ENCODE assay signal across 11 mouse cellular contexts in the genomic region with DNA sequence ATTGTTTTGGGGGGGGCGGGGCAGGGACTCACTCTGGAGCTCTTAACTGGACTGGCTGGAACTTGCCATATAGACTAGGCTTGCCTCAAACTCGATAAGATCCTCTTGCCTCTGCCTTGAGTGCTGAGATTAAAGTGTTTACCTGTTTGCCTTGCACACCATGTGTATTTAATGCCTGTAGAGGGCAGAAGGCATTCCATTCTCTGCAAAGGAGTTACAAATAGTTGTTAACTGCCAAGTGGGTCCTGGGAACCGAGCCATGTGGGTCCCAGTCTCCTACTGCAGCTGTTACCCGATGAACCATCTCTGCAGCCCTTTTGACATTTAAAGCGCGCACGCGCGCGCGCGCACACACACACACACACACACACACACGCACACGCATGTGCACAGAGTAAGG. TPM values are rescaled to one million over a fixed set of nuclear protein-coding genes. Genes with fewer than 3 reads are reported as not detected.
DNase-seq lines count a peak whose midpoint lies in the region; ATAC-seq and TF ChIP-seq lines count a peak whose summit lies in the region.
"Had no signal": no experiment of that assay in that cellular context is flagged by ENCODE, and none has a peak within 500 bp of the region (broad histone marks: within the 10 kb centered on the region; RNA-seq: fewer than 3 reads in every experiment).

No protein-coding gene starts in this region.

- no peak for DNase-seq in heart, postnatal 0 days (ENCODE audit: low spot score)
- DNase-seq in heart, postnatal 25 days (ENCODE audit: low spot score), result no peak
- DNase-seq in forebrain, postnatal 0 days, result no peak
- DNase-seq in liver, embryonic 14.5 days (ENCODE audit: low read depth in 3 of 3, low spot score in 3 of 3), result no peak
- DNase-seq in naive thymus-derived CD4-positive, alpha-beta T cell, adult 2 months (ENCODE audit: low read depth), result peak; percentile 24
- no peak for DNase-seq in left cerebral cortex, adult 9 months (ENCODE audit: low spot score in 2 of 2)
- DNase-seq in adrenal gland, adult 18-20 months (ENCODE audit: low spot score in 2 of 2), result no peak
- DNase-seq: kidney, adult 9 months had no signal

- TF ChIP-seq EP300 in heart, postnatal 0 days (IDR thresholded peaks at IDR 0.05; ENCODE audit: low read depth), result no peak
- no peak for TF ChIP-seq EP300 in liver, embryonic 14.5 days (IDR thresholded peaks at IDR 0.05; ENCODE audit: low read depth)

- no peak overlapping the region for H3K27ac ChIP-seq in heart, postnatal 0 days (ENCODE audit: low read depth)
- no peak overlapping the region for H3K27ac ChIP-seq in forebrain, postnatal 0 days (ENCODE audit: low read depth, low read length)
- H3K27ac ChIP-seq in liver, embryonic 14.5 days, result no peak overlapping the region

- ATAC-seq in heart, postnatal 0 days (ENCODE audit: insufficient read depth, low read depth), result no peak
- no peak for ATAC-seq in forebrain, postnatal 0 days
- no peak for ATAC-seq in liver, embryonic 14.5 days (ENCODE audit: insufficient read depth)
- no peak for ATAC-seq in activated CD4-positive, CD25-positive, alpha-beta regulatory T cell, adult 4 months

- no peaks in the 10 kb centered on the region for H3K9me3 ChIP-seq in heart, postnatal 0 days (replicated peaks; ENCODE audit: control insufficient read depth, low read length)
- no peaks in the 10 kb centered on the region for H3K9me3 ChIP-seq in forebrain, postnatal 0 days (ENCODE audit: low read length)
- no peaks in the 10 kb centered on the region for H3K9me3 ChIP-seq in liver, embryonic 14.5 days (ENCODE audit: control insufficient read depth, low read length)

- WGBS in heart, postnatal 0 days, result 86% methylated on average over 14 of the region's 14 CpGs
- WGBS in forebrain, postnatal 0 days, result 90% methylated on average over 14 of the region's 14 CpGs
- WGBS in liver, embryonic 14.5 days (ENCODE audit: insufficient replicate concordance), result 88% methylated on average over 14 of the region's 14 CpGs

- no peak for TF ChIP-seq CTCF in heart, postnatal 0 days (IDR thresholded peaks at IDR 0.05; ENCODE audit: low read depth)
- no peak for TF ChIP-seq CTCF in forebrain, postnatal 0 days (IDR thresholded peaks at IDR 0.05; ENCODE audit: low read depth)
- no peak for TF ChIP-seq CTCF in liver, embryonic 14.5 days (IDR thresholded peaks at IDR 0.05; ENCODE audit: low read depth)

- peaks cover 17% of the 10 kb centered on the region for H3K4me1 ChIP-seq in heart, postnatal 0 days (ENCODE audit: control insufficient read depth, insufficient read depth)
- H3K4me1 ChIP-seq in forebrain, postnatal 0 days (ENCODE audit: insufficient read depth), result peaks cover 11% of the 10 kb centered on the region
- H3K4me1 ChIP-seq in liver, embryonic 14.5 days (replicated peaks; ENCODE audit: control insufficient read depth in 2 of 2, insufficient read depth in 2 of 2, low read length in 1 of 2), result peaks cover 5 to 10% of the 10 kb centered on the region in 2 experiments; a peak in 3 of 4 replicates

- H3K9ac ChIP-seq in heart, postnatal 0 days (replicated peaks; ENCODE audit: low read depth, low read length), result no peak overlapping the region
- H3K9ac ChIP-seq in forebrain, postnatal 0 days, result no peak overlapping the region
- no peak overlapping the region for H3K9ac ChIP-seq in liver, embryonic 14.5 days (replicated peaks)

- peak overlapping the region; percentile 80 for H3K4me2 ChIP-seq in heart, postnatal 0 days (ENCODE audit: low read depth, low read length)
- peak overlapping the region; percentile 59 for H3K4me2 ChIP-seq in forebrain, postnatal 0 days (ENCODE audit: low read depth)
- H3K4me2 ChIP-seq in liver, embryonic 14.5 days (ENCODE audit: low read depth), result peak overlapping the region; percentile 85

- H3K36me3 ChIP-seq in heart, postnatal 0 days (replicated peaks; ENCODE audit: control insufficient read depth, insufficient read depth, low read length), result peaks cover 36% of the 10 kb centered on the region
- peaks cover 36% of the 10 kb centered on the region for H3K36me3 ChIP-seq in forebrain, postnatal 0 days (ENCODE audit: insufficient read depth)
- peaks cover 22% of the 10 kb centered on the region for H3K36me3 ChIP-seq in liver, embryonic 14.5 days (replicated peaks; ENCODE audit: control insufficient read depth, insufficient read depth, low read depth)

- intact Hi-C loops in heart, postnatal 25 days (cut with DNase I), result no loop called here

- H3K27me3 ChIP-seq in heart, postnatal 0 days (ENCODE audit: control insufficient read depth, insufficient read depth, low read length), result no peaks in the 10 kb centered on the region
- no peaks in the 10 kb centered on the region for H3K27me3 ChIP-seq in forebrain, postnatal 0 days (ENCODE audit: insufficient read depth, low read length)
- no peaks in the 10 kb centered on the region for H3K27me3 ChIP-seq in liver, embryonic 14.5 days (ENCODE audit: control insufficient read depth, insufficient read depth, low read length)

- no peak overlapping the region for H3K4me3 ChIP-seq in heart, postnatal 0 days (ENCODE audit: low read depth, low read length)
- H3K4me3 ChIP-seq in forebrain, postnatal 0 days (ENCODE audit: low read depth, low read length), result no peak overlapping the region
- no peak overlapping the region; a peak in 1 of 4 replicates for H3K4me3 ChIP-seq in liver, embryonic 14.5 days (ENCODE audit: insufficient read depth in 1 of 2, low read depth in 2 of 2, low read length in 2 of 2)

RNA-seq across cellular contexts. Expression of a gene that starts 1.4 kb away (rescaled TPM):
- total RNA-seq in heart, postnatal 0 days (2014; rRNA removed; ENCODE audit: low replicate concordance), result 10.5 and 16.9 TPM in 2 replicates
- 14.4 and 15.9 TPM in 2 replicates for polyA plus RNA-seq in heart, postnatal 0 days (2015; fragmentation: Nextera tagmentation; extraction: Ambion mirVana)
- 10 to 100 TPM; 56.5 to 58.9 TPM for total RNA-seq in heart, postnatal 25 days (2021)
- total RNA-seq in forebrain, postnatal 0 days (2014; rRNA removed), result 8.2 and 13.6 TPM in 2 replicates
- 8.1 and 15.6 TPM in 2 replicates for polyA plus RNA-seq in forebrain, postnatal 0 days (2015; fragmentation: Nextera tagmentation; extraction: Ambion mirVana)
- 5.7 and 6.6 TPM in 2 replicates for polyA plus RNA-seq in liver, embryonic 14.5 days (2012; rRNA removed)
- 6.5 and 7.2 TPM in 2 replicates for polyA plus RNA-seq in liver, embryonic 14.5 days (2014; fragmentation: Nextera tagmentation; extraction: Ambion mirVana)
- 10 to 100 TPM; 18.8 to 23.4 TPM for polyA plus RNA-seq in activated CD4-positive, CD25-positive, alpha-beta regulatory T cell, adult 4 months (2017; shearing (Covaris generic))
- 10 to 100 TPM; 22.9 to 27.9 TPM for total RNA-seq in adrenal gland, adult 18-20 months (2021)

RNA-seq across cellular contexts. Expression of a gene that starts 8.8 kb away (rescaled TPM):
- total RNA-seq in heart, postnatal 0 days (2014; rRNA removed; ENCODE audit: low replicate concordance), result 1,695 and 1,852 TPM in 2 replicates
- 2,183 and 2,286 TPM in 2 replicates for polyA plus RNA-seq in heart, postnatal 0 days (2015; fragmentation: Nextera tagmentation; extraction: Ambion mirVana)
- total RNA-seq in heart, postnatal 25 days (2021), result 1,000 to 10,000 TPM; 2,025 to 2,150 TPM
- total RNA-seq in forebrain, postnatal 0 days (2014; rRNA removed), result 275 and 424 TPM in 2 replicates
- 691 and 823 TPM in 2 replicates for polyA plus RNA-seq in forebrain, postnatal 0 days (2015; fragmentation: Nextera tagmentation; extraction: Ambion mirVana)
- polyA plus RNA-seq in liver, embryonic 14.5 days (2012; rRNA removed), result 209 and 212 TPM in 2 replicates
- 347 and 349 TPM in 2 replicates for polyA plus RNA-seq in liver, embryonic 14.5 days (2014; fragmentation: Nextera tagmentation; extraction: Ambion mirVana)
- polyA plus RNA-seq in activated CD4-positive, CD25-positive, alpha-beta regulatory T cell, adult 4 months (2017; shearing (Covaris generic)), result 100 to 1,000 TPM; 300 to 321 TPM
- 1,000 to 10,000 TPM in 1 of 2 experiments, 100 to 1,000 TPM in 1; 514 to 1,037 TPM for total RNA-seq in adrenal gland, adult 18-20 months (2021)

RNA-seq across cellular contexts. Expression of a gene that starts 11.4 kb away (rescaled TPM):
- not detected in 2 replicates for total RNA-seq in heart, postnatal 0 days (2014; rRNA removed; ENCODE audit: low replicate concordance)
- polyA plus RNA-seq in heart, postnatal 0 days (2015; fragmentation: Nextera tagmentation; extraction: Ambion mirVana), result not detected in 2 replicates
- total RNA-seq in heart, postnatal 25 days (2021), result not detected
- not detected in 2 replicates for total RNA-seq in forebrain, postnatal 0 days (2014; rRNA removed)
- not detected in 2 replicates for polyA plus RNA-seq in forebrain, postnatal 0 days (2015; fragmentation: Nextera tagmentation; extraction: Ambion mirVana)
- polyA plus RNA-seq in liver, embryonic 14.5 days (2012; rRNA removed), result not detected in 2 replicates
- polyA plus RNA-seq in liver, embryonic 14.5 days (2014; fragmentation: Nextera tagmentation; extraction: Ambion mirVana), result not detected in 2 replicates
- polyA plus RNA-seq in activated CD4-positive, CD25-positive, alpha-beta regulatory T cell, adult 4 months (2017; shearing (Covaris generic)), result 1 to 10 TPM in 1 of 2 experiments, not detected in 1; 2.1 TPM
- total RNA-seq in adrenal gland, adult 18-20 months (2021), result not detected
- total RNA-seq: monocyte, adult 5-6 weeks had no signal
- polyA plus RNA-seq: testis, adult 2 months had no signal

RNA-seq across cellular contexts. Expression of a gene that starts 18.3 kb away (rescaled TPM):
- total RNA-seq in heart, postnatal 0 days (2014; rRNA removed; ENCODE audit: low replicate concordance), result 4.2 and 5.5 TPM in 2 replicates
- 1.6 and 1.8 TPM in 2 replicates for polyA plus RNA-seq in heart, postnatal 0 days (2015; fragmentation: Nextera tagmentation; extraction: Ambion mirVana)
- 1 to 10 TPM; 6.5 to 6.9 TPM for total RNA-seq in heart, postnatal 25 days (2021)
- total RNA-seq in forebrain, postnatal 0 days (2014; rRNA removed), result 0.08 and 0.48 TPM in 2 replicates
- 0.10 and 0.15 TPM in 2 replicates for polyA plus RNA-seq in forebrain, postnatal 0 days (2015; fragmentation: Nextera tagmentation; extraction: Ambion mirVana)
- polyA plus RNA-seq in liver, embryonic 14.5 days (2012; rRNA removed), result 0.46 and 0.48 TPM in 2 replicates
- polyA plus RNA-seq in liver, embryonic 14.5 days (2014; fragmentation: Nextera tagmentation; extraction: Ambion mirVana), result 0.11 and 0.20 TPM in 2 replicates
- 1 to 10 TPM in 1 of 2 experiments, under 1 TPM in 1; 0.62 to 1.5 TPM for polyA plus RNA-seq in activated CD4-positive, CD25-positive, alpha-beta regulatory T cell, adult 4 months (2017; shearing (Covaris generic))
- 1 to 10 TPM; 5.0 to 5.2 TPM for total RNA-seq in adrenal gland, adult 18-20 months (2021)
